10 mouse cellular contexts compared by ENCODE assay signal in the genomic region with DNA sequence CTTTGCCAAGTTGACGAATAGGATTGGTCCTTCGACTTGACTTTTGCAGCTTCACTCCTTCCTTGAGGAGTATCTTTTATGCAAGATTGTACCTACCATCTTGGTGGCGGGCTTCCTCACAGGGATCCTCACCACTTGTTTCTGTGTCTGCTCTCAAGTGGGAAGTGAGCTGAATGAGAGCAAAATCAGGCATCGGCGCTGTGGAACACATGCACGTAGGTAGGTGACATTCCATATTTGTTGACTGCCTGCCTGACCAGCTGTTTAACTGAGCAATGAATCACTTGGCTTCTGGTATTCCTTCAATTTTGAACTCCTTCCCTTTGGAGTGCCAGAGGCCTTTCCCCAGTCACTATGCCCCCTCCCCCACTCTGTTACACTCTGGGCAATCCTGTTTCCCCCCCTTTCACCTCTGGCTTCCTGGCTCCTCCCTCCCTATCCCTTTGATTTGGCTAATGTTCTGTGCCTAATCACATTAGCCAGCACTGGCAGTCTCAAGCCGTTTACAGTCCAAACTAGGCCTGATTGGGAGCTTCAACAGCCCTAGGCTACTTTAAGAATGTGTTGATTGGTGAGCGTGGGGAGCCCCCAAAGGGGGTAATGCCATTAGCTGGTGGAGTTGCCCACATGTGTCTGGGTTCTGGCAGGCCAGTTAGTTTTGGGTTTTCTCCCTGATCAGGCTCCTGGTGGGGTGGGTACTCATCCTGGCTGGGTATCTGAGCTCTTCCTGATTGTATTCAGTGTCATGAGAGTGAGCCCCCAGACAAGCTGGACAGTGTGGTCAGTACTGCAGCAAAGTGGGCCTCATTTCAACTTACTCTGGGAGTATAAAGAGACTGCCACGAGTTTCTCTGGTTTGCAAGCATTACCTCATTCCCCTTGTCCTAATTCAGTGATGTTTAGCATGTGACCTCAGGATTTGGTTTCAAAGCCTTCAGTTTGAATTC.
A peak's percentile ranks its signal among the peaks of the same experiment; 100 is the strongest.
DNase-seq lines count a peak whose midpoint lies in the region; ATAC-seq lines count a peak whose summit lies in the region.
"Had no signal": no experiment of that assay in that cellular context is flagged by ENCODE, and none has a peak within 500 bp of the region (broad histone marks: within the 10 kb centered on the region; RNA-seq: fewer than 3 reads in every experiment).

No protein-coding gene starts in this region.

- H3K36me3 ChIP-seq in embryonic facial prominence, embryonic 13.5 days = no peaks in the 10 kb centered on the region
- no peaks in the 10 kb centered on the region for H3K36me3 ChIP-seq in hindbrain, embryonic 13.5 days
- H3K36me3 ChIP-seq: liver, embryonic 13.5 days had no signal

- H3K4me1 ChIP-seq in embryonic facial prominence, embryonic 13.5 days = peaks cover 29% of the 10 kb centered on the region
- peaks cover 25% of the 10 kb centered on the region for H3K4me1 ChIP-seq in hindbrain, embryonic 13.5 days (replicated peaks)
- H3K4me1 ChIP-seq: liver, embryonic 13.5 days had no signal

- DNase-seq in layer of hippocampus, adult 8-10 months (ENCODE audit: low spot score in 2 of 2) = peak; percentile 21 to 30
- DNase-seq in layer of hippocampus, postnatal 36 days = no peak
- DNase-seq in neural tube, embryonic 10.5 days (ENCODE audit: extremely low spot score, low spot score) = peak; percentile 42
- no peak for DNase-seq in testis, postnatal 14 days (ENCODE audit: low spot score)
- no peak for DNase-seq in cerebellum, postnatal 36 days
- no peak for DNase-seq in c-Kit-positive CD71-positive TER-119-positive erythroid progenitor cells, embryonic 14.5 days (ENCODE audit: low spot score)
- DNase-seq: cerebellum, adult 2 months; liver, embryonic 13.5 days had no signal

- no peaks in the 10 kb centered on the region for H3K9me3 ChIP-seq in embryonic facial prominence, embryonic 13.5 days
- H3K9me3 ChIP-seq in hindbrain, embryonic 13.5 days = no peaks in the 10 kb centered on the region
- H3K9me3 ChIP-seq: liver, embryonic 13.5 days had no signal

- 0 out of 2 replicates have a peak, but pooled peaks have one; percentile 49 for ATAC-seq in embryonic facial prominence, embryonic 13.5 days (ENCODE audit: insufficient number of reproducible peaks, insufficient read depth, low FRiP score, low TSS enrichment, low read depth)
- ATAC-seq in hindbrain, embryonic 13.5 days (ENCODE audit: low FRiP score) = peak; percentile 85

- H3K27me3 ChIP-seq in embryonic facial prominence, embryonic 13.5 days = no peaks in the 10 kb centered on the region
- H3K27me3 ChIP-seq in hindbrain, embryonic 13.5 days = 0 out of 2 replicates have a peak, but pooled peaks cover 8% of the 10 kb centered on the region
- H3K27me3 ChIP-seq: liver, embryonic 13.5 days had no signal

- 44% methylated on average over 9 of the region's 9 CpGs for WGBS in embryonic facial prominence, embryonic 13.5 days
- WGBS in hindbrain, embryonic 13.5 days = 58% methylated on average over 9 of the region's 9 CpGs

- H3K4me3 ChIP-seq in embryonic facial prominence, embryonic 13.5 days = no peak overlapping the region
- no peak overlapping the region for H3K4me3 ChIP-seq in hindbrain, embryonic 13.5 days
- H3K4me3 ChIP-seq: liver, embryonic 13.5 days had no signal

- H3K27ac ChIP-seq in embryonic facial prominence, embryonic 13.5 days = peak overlapping the region; percentile 45
- 0 out of 2 replicates have a peak overlapping the region, but pooled peaks have one; percentile 2 for H3K27ac ChIP-seq in hindbrain, embryonic 13.5 days
- H3K27ac ChIP-seq: liver, embryonic 13.5 days had no signal

- H3K9ac ChIP-seq in embryonic facial prominence, embryonic 13.5 days = no peak overlapping the region
- H3K9ac ChIP-seq in hindbrain, embryonic 13.5 days = no peak overlapping the region
- H3K9ac ChIP-seq: liver, embryonic 13.5 days had no signal

- H3K4me2 ChIP-seq in embryonic facial prominence, embryonic 13.5 days = no peak overlapping the region
- no peak overlapping the region for H3K4me2 ChIP-seq in hindbrain, embryonic 13.5 days
- H3K4me2 ChIP-seq: liver, embryonic 13.5 days had no signal

Comparison
In these comparisons a context has a peak if more than half of its experiments do, and no peak if none do; other contexts are left out.
1. DNase-seq: peak in layer of hippocampus, adult 8-10 months (2 of 2) and neural tube, embryonic 10.5 days (single experiment); none in layer of hippocampus, postnatal 36 days (0 of 2), testis, postnatal 14 days (single experiment), cerebellum, postnatal 36 days (0 of 2) and c-Kit-positive CD71-positive TER-119-positive erythroid progenitor cells, embryonic 14.5 days (single experiment).